Mouse (Mus musculus) WW6 (cell line): ENCODE data around the gene Plekhj1.
"Not testable (repeated sequence)": the region's sequence is repeated elsewhere in the genome, so short reads cannot be mapped to it uniquely, and the experiment has no call there.

Source experiments
- DNase-seq: peaks from one replicate; pipeline ENCODE4 v3.0.0-alpha.2; 2013; ENCODE audit warnings: low read depth, low spot score

Gene Plekhj1

DNA sequence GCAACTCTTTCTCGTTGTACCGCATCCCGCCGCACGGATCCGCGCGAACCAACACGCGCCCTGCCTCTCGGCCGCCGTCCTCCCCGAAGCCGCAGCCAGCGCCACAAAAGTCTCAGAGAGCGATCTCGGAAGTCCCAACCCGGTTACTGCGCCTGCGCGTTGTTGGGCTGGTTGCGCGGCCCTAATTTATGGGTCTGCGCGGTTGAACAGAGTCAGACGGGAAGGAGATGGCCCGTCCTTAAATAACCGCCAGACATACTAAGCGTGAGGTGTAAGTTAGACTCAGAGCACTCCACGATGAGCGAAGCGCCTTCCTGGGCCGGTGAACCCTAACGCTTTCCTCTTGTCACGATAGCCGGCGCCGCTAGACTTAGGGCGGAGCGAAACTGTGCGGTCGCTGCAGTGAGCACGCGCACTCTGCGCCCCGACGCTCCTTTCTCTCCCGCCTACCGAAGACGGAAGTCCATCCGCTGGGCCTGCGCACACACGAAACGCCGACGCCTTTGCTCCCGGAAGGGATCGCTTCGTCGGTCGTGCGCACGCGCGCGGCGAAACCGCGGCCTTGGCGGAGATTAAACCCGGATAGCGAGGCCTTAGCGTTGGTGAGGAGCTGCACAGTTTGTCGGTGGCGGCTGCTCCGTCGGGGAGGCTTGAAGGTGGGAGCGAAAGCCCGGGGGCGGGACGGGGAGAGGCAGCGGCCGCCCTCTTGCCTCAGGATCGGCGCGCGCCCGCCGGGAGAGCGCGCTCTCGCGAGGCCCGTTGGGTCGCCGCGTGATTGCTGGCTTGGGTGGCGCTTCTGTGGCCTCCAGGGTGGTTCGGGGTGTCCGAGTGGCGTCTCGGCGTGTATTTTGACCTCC lies at the start of gene Plekhj1, which contains the start of gene Sf3a2:
Plekhj1 (minus strand) TSS at position 477 of the 857 bp plus-strand sequence.
Sf3a2 (plus strand) TSS at position 49 of the 857 bp plus-strand sequence.
- DNase-seq: peak; percentile 92

DNA sequence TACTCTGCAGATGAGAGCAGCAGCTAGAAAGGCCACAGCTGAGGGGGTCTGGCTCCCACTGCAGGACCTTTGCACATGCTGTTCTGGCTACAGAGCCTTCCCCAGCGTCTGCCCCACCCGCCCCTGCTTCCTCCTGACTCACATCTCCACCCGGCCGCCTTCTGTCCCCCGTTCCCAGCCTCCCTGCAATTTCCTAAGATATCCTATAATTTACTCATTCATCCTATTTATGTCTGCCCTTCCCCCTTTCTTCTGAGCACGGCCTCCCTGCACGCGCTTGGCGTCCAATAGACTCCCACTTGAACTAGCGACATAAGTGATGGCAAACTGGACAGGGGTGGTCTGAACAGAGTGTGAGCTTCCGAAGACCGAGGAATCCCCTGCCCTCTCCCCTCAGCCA lies 47.3 kb upstream of the Plekhj1 start:
- no peak for DNase-seq

GRCm38 (mm10) chr10:80845055-80845693 lies 46.7 kb upstream of the Plekhj1 start:
- DNase-seq: no peak

DNA sequence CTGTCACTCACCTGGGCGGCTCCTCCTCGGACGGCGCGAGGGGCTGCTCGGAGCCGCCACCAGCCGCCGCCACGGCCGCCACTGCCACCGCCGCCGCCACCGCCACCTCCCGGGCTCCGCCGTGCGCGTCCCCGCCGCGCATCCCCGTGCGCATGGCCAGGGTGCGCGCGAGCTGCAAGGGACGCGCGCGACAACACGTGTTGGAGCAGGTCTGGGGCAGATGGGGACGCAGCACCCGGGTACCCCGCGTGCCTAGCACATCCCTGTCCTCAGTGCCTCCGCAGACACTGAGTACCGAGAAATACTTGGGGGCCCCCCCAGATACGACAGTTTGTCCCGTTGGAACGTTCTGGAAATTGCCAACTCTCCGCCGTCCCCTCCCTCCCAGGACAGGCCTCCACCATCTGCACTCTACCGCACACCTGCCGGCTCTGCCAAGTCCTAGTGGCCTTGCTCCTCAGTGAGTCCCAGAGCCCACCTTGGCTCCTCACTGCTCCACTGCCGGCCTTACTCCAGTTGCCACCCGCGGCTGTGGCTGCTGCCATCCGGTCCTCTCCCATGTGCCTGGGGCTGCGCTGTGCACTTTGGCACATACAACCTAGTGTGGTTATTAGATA lies 45.6 kb upstream of the Plekhj1 start, which contains the start of gene Lingo3:
Lingo3 (minus strand) TSS at position 109 of the 617 bp plus-strand sequence.
- no peak for DNase-seq

DNA sequence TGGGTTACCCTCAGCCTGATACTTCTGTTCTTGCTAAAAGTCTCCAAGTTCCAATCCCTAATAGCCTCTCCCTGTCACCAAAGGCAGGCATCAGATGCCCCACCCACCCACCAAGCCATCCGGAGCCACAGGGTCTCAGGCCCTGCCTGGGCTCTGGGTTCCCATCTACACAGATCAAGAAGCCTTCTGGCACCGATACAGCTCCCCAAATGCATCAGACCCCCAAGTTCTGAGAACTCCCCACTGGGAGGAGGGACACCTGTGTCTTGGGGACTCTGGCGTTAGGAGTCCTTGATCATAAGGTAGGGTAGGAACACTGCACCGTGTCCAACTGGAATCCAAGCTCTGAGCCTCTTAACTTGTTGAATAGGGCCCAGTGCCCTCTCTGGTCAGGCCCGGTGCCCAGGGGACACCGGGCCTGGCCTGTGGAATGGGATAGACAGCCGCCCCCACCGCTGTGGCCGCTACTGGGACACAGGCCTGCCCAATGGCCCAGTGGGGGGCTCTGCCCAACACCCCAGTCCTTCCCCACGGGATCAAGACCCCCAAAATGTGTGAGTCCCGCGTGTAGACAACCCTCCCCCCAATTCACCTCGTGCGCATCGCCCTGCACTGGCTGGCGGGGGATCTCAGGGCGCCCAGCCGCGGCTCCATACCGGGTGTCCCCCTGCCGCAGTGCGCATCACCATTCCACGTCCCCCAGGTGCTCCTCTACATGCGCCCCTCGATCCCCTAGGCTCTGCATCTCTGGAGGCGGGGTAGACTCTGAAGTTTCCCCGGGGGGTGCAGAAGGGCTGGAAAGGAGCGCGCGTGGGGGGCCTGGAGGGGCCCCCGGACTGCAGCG lies 44.9 kb upstream of the Plekhj1 start:
- DNase-seq: no peak

GRCm38 (mm10) chr10:80842334-80842733 lies 43.9 kb upstream of the Plekhj1 start:
- no peak for DNase-seq

DNA sequence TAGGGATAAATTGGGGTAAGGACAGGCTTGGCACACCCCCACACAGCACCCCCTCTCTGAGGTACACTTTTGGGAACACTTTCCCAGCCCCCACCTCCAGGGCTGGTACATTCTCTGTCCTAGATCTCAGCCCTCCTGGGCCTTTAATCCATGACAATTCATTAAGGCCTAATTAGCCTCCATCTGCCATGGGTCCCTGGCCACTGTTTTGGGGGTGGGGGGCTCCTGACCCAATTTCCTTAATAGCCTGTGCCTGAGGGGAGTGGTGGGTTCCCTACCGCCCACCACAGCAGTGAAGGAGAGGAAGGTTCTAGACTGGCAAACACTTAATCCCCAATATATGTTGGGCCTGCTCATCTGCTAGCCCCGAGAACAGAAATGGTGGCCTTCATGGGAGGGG lies 43.3 kb upstream of the Plekhj1 start:
- DNase-seq: no peak

- DNase-seq: no peak
These were observed 41.4 kb upstream of the Plekhj1 start for GRCm38 (mm10) chr10:80839848-80840247.

DNA sequence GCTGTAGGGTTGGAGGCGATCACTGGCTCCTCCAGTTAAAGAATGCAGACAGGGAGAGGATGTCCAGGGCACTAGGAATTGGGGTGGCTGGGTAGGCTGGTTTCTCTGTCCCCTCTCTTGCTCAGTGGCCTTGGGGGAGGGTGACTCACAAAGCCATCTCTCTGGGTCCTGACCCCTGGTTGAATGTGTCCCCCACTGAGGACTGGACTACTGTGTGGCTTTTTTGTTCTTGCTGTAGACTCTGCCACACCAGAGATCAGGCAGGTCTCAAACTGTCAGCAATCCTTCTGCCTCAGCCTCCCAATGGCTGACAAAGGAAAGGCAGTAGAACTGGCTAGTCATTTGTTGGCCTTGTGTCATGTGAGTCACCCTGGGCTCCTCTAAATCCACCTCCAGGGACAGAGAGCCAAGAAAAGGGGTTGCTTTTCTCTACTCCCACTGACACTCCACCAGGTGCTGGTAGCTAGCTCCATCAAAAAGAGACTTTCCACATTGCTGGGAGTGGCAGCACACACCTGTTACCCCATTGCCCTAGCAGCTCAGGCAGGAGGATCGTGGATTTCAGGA lies 40.0 kb upstream of the Plekhj1 start:
- no peak for DNase-seq

DNA sequence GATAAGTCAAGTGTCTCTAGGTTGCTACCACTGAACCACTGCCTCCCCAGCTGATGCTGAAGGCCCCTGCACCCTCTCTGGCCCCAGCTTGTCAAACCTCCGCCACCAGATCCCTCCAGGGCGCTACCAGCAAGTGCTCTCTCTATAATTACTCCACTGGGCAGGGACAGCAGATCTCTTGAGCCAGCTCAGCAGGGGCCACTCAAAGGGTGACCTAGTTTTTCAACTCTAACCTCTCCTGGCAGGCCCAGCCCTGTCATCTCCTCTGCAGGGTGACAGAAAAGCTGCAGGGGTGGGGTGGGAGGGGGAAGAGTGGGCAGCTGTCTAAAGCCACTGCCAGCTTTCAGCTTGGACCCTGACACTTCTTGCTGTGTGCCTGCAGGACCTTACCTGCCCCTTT lies 39.4 kb upstream of the Plekhj1 start:
- no peak for DNase-seq

- DNase-seq: no peak
These were observed 38.5 kb upstream of the Plekhj1 start for GRCm38 (mm10) chr10:80836949-80837379.

- DNase-seq: no peak
These were observed 37.2 kb upstream of the Plekhj1 start for GRCm38 (mm10) chr10:80835617-80836016.

- no peak for DNase-seq
These were observed 34.4 kb upstream of the Plekhj1 start for GRCm38 (mm10) chr10:80832818-80833217.

GRCm38 (mm10) chr10:80831136-80831535 lies 32.7 kb upstream of the Plekhj1 start:
- peak; percentile 80 for DNase-seq

DNA sequence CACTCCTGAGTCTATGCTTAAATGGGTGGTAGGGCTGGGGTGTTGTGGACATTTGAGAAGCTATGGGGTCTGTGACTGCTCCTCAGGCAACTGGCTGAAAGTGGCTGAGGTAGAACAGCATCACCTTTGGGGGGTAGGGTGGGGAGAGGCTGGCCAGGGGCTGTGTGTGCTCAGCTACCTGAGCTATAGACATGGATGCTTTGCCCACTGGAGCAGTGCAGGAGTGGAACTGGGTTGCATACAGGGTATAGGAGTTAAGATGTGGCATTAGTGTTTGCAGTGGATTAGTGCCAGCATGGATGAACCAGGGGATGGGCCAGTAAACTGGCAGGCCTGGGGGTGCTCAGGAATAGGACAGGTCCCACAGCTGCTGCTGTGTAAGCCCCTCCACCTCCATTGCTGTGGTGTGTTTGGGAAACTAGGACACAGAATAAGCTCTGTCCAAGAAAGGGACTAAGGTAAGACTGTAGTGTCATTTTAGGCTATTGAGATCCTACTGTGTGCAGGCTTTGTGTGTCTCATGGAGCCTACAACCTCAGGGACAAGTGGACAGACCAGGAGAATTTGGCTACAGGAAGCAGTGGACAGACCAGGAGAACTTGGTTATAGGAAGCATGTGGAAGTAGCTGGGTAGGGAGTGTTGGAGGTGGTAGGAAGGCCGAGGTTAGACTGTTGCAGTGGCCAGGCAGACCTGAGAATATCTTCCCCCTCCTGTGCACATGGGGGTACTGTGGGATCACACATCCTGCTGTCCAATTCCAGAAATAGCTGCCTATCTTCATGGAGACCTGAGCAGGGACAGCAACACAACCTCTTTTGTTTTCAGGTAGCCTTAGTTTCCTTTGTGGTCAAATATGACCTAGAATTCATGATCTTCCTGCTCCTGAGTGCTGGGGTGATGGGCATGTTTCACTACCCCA lies 31.2 kb upstream of the Plekhj1 start:
- DNase-seq: no peak

GRCm38 (mm10) chr10:80828587-80828986 lies 30.2 kb upstream of the Plekhj1 start:
- not testable (repeated sequence) for DNase-seq

DNA sequence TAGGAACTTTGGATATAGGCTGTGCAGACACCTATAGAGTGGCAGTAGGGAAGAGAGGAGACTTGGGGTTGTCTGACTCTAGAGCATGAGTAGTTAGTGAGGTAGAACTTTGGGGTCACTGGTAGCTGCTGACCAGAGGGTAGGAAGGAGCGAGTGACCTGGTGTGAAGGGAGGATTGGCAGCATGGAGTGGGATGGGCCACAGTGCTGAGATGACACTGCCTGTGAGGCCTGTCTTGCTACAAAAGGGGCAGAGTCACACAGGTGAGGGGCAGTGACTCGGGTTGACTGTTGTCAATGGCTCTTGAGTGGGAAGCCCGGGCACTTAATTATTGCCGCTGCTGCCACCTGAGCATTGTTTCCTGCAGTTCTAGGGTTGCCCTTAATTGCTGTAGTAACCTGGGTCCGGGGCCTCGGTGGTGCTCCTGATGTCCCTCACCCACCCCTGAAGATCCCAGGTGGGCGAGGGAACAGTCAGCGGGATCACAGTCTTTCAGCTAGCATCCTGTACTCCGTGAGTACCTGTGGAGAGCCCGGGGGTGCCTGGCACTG lies 29.5 kb upstream of the Plekhj1 start:
- DNase-seq: no peak

DNA sequence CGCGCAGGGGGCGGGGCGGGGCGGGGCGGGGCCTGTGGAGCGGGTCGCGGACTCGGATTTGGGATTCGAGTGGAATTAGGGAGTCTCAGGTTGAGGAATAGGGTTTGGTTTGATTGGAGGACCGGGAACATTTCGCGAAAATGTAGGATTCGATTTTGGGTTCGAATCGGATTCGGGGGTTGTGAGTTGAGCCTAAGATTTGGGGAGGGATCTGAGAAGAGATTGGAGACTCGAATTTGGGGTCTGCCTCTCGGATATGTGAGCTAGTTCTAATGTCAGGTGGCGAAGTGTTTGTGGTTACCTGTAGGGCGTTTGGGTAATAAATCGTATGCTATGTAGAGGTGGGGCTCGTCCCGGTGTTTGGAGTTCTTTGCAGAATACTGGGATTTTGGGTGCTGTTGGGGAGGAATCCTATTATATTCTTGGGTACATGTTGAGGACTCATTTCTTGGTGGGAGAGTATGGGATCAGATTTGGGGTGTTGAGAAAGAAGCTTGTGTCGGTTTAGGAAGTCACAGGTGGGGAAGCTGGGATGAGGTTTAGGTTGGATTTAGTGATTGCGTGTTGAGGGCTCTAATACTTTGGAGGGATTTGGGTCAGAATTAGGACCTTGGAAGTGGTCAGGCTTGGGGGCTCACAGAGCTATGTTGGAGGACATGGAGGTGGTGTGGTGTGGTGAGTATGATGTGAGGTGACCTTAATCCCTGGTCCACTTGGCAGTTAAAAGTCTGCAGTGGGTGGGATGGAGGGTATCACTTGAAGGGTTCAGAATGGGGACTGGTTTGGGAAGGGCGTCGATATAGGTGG lies 28.8 kb upstream of the Plekhj1 start:
- no peak for DNase-seq
